Mouse (Mus musculus) left cerebral cortex, postnatal 4 days (tissue): ENCODE data around the gene March6. TPM values are rescaled to one million over a fixed set of nuclear protein-coding genes. Genes with fewer than 3 reads are reported as not detected.
A peak's percentile ranks its signal among the peaks of the same experiment; 100 is the strongest.

Experiments
- DNase-seq: peaks from one replicate; pipeline ENCODE4 v3.0.0-alpha.2; 2022
- intact Hi-C: fragments of 180-260 bp; cut with DNase I; formaldehyde crosslinking; loops from one replicate; pipeline ENCODE4 v1.15.1; 2025
- total RNA-seq, 2 experiments: library from RNA; stranded (reverse); gene quantifications; 2 replicates each; pipeline ENCODE4 v1.2.3; 2021

Gene March6
- total RNA-seq, 2 experiments from 2014 or later = 200 to 210 TPM

DNA sequence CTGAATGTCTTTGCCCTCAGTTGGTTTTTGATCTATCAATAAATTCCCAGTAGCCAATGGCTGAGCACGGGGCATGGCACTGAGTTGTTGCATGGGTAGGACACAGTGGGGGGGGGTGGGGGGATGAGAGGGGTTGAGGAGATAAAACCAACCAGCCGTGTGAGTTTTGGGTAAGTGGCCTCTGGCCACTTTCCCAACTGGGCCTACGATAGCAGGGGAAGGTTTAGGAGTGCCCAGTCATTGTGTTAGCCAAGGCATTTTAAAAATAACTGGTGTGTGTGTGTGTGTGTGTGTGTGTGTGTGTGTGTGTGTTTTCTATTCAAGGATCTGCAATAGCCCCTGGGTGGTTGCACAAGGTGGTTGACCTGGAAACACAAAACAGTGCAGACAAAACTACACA lies 12.4 kb upstream of the March6 start:
- no peak for DNase-seq
- intact Hi-C loops = no loop called here

DNA sequence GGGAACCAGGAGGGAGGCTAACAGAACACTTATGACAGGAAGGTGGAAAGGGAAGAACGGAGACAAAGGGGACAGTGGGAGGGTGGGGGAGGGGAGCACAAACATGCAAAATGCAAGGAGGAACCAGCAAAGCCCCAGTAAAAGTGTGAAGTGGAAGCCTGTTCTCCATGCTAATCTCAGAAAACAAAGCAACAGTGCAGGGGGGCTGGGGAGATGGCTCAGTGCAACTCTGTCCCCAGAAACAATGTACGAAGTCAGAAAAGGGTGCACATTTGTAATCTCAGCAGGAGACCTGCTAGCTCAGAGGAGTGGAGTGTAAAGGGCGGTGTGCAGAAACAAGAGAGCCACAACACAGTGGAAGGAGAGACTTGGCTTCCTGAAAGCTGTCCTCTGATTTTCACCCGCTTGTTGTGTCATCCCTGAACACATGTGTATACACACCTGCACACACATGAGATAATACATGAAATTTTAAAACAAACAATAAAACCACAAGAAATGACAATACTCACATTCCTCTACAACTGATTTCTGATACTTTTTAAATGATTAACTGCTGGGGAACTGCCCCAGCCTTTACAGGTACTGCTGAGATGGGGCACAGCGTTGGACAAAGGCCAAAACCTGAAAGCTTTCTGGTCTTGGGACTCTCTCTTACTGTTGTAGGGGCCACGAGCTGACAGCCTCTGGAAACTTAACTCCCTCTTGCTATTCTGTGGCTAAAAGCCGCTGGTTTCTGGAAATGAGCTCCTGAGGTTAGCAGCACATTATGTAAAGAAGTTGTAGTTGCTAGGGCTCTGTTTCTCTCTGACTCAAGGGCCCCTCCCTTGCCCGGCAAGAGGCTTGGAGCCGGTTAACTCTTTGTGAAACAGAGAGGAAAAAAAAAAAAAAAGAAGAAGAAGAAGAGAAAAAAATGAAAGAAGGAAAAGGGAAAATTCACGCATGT lies 11.4 kb upstream of the March6 start:
- intact Hi-C loops = no loop called here
- DNase-seq = no peak

DNA sequence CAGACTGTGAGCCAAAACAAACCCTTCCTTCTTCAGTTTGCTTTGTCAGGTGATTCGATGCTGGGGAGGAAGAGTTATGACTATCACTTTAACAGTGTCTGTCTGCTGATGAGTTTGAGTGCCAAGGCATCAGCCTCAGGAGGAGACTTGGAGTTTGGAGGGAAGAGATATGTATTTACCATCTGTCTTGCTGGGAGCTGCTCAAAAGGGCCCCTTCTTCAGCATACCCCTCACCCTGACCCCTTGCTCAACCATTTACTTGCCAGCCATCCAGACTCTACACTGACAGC lies 9.6 kb upstream of the March6 start:
- intact Hi-C loops = no loop called here

DNA sequence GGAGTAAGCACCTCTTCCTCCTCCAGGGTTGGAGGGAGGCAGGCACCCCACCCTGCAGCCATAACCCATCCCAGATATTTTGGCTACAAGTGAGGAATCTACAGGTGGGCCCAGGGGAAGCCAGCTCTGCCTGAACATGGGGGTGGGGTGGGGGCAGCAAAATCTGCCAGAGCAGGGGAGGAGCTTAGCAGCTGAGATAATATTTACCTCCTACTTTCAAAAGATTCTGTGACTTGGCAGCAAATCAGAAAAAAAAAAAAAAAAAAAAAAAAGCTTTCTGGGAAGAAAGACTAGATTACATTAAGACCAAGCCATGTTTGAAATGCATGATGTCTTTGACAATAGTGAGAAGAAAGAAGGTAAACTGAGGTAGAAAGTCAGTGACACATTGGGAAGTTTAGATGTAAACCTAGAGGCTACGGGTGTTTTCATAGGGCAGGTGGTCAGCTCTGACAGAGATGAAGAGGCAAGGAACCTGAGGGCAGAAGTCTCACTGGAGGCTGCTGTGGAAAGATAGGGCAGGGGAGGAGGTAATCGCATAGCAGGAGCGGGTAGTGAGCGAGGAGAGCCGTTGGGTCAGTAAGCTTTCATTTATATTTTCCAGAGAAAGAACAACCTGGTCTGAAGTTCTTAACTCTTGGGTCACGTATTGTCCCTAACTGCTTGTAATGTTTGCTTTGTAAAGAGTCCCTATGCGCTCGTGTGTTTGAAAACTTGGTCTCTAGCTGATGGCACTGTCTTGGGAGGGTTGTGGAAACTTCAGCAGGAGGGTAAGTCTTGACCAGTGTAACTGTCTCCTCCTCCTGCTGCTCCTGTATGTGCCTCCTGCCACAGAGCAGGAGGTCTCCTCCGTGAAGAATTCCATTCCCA lies 9.0 kb upstream of the March6 start:
- intact Hi-C loops = loop anchor here (10.0 kb wide), 1 partner anchor 45 kb away; no protein-coding TSS in a partner anchor
- no peak for DNase-seq

More for the DNA sequence above, 9.6 kb upstream of the March6 start:
- no peak for DNase-seq

DNA sequence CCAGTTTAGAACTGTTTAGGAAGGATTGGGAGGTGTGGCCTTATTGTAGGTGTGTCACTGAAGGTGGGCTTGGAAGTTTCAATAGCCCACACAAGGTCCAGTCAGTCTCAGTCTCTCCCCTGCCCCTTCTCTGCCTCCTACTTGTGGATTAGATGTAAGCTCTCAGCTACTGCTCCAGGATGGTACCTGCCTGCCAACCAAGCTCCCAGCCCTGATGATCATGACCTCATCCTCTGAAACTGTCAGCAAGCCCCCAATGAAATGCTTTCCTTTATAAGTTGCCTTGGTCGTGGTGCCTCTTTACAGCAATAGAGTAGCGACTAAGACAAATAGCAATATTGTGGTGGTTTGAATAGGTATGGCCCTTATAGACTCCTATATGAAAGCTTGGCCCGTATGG lies 7.5 kb upstream of the March6 start:
- no peak for DNase-seq
- intact Hi-C loops = loop anchor here (10.0 kb wide), 1 partner anchor 46 kb away; no protein-coding TSS in a partner anchor

DNA sequence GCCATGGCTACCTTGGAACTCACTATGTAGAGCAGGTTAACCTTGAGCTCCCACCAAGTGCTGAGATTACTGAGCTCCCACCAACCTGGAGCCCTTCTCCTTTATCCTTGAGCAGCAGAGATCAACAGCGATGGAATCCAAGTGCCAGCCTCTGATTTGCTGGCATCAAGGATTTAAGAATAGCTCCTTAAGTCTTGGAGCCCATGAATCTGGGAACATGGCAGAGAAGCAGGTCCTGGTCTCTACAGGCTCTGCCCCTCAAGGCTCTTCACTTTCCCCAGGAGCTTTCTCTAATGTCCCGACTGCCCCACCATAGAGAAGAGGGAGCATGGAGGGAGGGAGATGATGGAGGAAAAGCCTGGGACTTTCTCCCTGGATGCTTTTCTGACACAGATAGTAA lies 6.9 kb upstream of the March6 start:
- intact Hi-C loops = loop anchor here (10.0 kb wide), 1 partner anchor 47 kb away; no protein-coding TSS in a partner anchor
- DNase-seq = no peak

DNA sequence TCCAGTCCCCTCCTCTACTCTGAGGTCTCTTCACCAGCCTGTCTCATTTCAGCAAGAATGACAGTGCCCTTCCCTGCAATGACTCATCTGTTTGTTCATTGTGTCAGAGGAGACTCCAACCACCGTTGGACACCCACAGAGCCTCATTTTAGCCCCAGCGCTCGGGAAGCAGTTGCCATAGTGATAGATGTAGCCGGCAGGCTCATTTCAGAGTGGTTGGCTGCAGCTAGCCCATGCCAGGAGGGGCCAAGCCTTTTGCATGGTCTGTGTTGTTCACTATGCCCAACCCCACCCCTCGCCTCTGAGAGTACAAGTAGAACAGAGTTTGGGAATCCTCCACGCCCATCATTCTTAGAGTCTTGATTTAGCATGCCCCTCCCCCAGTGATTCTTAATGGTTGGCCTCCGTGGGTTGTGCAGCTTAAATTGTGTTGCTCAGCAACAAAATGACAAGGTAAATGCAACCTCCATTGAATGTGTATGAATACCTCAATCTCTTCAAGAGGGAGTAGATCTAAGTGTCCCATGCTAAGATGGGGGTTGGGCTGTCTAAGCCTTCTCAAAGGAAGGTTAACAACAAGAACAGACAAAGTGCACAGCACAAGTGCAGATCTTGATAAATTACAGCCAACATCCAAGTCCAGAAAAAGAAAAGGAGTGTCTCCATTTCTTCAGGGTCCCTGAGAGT lies 5.3 kb upstream of the March6 start:
- peak; percentile 68 for DNase-seq
- intact Hi-C loops = loop anchor here (10.0 kb wide), 1 partner anchor 49 kb away; no protein-coding TSS in a partner anchor

DNA sequence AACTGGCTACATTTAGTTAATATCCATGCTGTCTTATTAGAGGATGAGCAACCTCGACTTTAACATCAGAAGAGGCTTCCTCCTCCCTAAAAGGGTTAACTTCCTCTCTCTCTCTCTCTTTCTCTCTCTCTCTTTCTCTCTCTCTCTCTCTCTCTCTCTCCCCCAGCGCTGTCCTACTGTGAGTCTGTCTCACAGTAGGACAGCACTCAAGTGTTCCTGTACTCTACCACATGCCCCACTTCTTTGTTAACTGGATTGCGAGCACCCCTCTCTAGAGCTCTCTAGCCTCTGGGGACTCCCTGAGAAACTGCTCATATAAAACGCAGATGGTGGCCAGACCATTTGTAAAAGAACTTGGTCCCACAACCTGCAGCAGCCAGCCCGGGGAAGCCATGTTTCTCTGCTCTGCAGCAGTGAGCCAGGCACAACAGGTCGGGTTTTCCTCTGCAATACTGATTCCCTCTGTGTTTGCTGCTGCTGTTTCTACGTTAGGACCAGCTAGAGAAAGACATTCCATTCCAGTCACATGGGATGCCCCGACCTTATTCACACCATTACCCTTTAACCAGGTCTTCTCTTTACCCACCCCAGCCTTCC lies 4.5 kb upstream of the March6 start:
- intact Hi-C loops = loop anchor here (10.0 kb wide), 1 partner anchor 49 kb away; no protein-coding TSS in a partner anchor
- no peak for DNase-seq

DNA sequence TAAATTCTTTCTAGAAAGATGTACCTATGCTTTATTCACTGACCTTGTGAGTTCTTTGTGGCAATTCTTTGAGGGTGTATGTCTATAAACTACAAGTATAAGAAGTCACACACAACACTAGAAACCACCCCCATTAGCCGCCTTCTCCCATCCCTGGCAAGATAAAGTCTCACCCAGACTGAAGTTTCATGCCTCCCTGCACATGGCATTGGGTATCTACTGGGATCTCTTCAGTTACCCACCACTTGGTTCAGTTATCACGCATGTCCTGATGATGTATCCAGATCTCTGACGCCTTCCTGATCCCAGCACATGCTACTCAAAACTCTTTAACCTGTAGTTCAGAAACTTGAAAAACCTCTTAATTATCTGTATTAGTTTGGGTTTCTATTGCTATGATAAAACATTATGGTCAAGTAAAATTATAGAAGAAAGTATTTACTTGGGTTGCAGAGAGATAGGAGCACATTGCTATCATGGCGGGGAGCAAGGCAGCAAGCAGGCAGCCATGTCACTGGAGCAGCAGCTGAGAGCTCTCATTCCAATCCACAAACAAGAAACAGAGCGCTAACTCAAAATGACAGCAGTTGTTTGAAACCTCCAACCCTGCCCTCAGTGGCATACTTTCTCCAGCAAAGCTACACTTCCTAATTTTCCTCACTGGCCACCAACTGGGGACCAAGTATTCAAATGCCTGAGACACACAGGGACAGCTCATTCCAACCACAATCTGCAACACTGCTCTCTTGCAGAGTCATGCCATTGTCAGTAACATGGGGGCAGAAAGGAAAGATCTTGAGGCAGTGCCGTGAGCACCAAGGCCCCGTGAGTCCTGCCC lies 3.8 kb upstream of the March6 start:
- no peak for DNase-seq
- intact Hi-C loops = loop anchor here (10.0 kb wide), 1 partner anchor 50 kb away; no protein-coding TSS in a partner anchor

DNA sequence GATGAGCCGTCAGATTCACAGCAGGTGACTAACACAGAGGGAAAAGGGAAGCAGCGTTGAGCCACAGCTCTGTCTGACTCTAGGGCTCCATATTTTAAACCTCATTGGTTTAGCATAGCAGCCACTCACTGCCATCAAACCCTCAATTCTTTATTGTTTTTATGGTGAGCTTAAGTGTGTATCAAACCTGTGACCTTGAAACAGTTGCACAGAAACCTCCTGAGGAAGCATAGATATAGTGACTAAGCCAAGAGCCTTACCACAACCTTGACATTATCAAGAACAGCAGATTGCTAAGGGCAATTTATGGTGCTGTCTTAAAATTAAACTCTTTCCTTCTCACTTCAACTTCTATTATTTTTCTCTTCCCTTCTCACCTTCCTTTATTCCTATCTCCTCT lies 2.7 kb upstream of the March6 start:
- intact Hi-C loops = loop anchor here (10.0 kb wide), 1 partner anchor 51 kb away; no protein-coding TSS in a partner anchor
- DNase-seq = no peak

DNA sequence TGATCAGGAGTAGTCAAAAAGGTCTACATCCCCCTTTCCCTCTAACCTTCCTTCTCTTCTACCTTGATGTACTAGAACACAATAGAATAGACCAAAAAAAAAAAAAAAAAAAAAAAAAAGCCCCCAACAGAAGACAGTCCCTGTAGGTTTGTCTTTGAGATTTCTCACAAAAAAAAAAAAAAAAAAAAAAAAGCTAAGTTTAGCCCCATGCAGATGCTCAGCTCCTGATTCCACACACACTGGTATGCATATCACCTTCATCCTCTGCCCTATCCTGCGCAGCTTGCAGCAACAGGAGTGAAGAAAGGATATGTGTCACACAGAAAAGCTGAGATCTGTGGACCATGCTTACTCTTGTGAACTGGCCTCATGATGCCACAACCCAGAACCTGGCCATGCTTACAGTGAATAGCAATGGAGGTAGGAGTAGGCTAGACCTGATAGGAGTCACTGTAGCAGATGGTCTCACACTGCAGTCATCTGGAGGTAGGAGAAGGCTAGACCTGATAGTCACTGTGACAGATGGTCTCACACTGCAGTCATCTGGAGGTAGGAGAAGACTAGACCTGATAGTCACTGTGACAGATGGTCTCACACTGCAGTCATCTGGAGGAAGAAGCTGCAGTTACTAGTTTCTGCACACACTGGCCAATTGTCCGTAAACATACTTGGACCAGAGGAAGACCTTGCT lies 1.6 kb upstream of the March6 start:
- intact Hi-C loops = loop anchor here (10.0 kb wide), 1 partner anchor 52 kb away; no protein-coding TSS in a partner anchor
- DNase-seq = no peak

DNA sequence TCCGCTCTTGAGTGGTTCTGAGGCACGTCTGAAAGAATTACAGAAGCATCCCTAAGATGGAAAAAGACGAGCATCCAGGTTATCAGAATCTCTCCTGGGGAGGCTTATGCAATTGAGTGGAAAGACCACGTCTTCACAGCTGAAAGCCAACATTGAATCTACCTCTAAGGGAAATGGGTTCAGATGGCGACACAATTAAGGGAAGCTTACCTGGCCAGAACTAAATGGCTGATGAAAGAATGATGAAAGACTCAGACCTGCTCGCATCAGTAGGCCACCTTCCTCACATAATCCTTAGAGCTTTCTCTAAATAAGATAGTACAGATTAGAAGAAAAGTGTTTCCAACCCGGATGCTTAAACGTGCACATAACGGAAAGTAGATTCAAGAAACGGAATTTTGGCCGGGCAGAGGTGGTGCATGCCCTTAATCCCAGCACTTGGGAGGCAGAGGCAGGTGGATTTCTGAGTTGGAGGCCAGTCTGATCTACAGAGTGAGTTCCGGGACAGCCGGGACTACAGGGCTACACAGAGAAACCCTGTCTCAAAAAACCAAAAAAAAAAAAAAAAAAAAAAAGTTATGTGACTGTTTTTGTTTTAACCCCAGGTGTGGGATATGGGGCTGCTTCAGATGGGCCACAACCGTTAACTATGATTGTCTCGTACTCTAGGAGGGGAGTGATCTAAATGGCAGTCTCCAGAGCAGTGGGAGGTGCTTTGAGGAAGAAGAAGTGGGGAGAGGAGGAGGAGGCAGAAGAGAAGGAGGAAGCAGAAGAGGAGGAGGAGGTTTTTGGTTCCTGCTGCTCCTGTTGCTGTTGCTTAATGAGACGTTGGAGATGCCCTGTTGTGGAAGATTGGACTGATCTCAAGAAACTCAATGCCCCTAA lies 835 bp upstream of the March6 start:
- intact Hi-C loops = loop anchor here (10.0 kb wide), 1 partner anchor 53 kb away; no protein-coding TSS in a partner anchor
- DNase-seq = no peak

DNA sequence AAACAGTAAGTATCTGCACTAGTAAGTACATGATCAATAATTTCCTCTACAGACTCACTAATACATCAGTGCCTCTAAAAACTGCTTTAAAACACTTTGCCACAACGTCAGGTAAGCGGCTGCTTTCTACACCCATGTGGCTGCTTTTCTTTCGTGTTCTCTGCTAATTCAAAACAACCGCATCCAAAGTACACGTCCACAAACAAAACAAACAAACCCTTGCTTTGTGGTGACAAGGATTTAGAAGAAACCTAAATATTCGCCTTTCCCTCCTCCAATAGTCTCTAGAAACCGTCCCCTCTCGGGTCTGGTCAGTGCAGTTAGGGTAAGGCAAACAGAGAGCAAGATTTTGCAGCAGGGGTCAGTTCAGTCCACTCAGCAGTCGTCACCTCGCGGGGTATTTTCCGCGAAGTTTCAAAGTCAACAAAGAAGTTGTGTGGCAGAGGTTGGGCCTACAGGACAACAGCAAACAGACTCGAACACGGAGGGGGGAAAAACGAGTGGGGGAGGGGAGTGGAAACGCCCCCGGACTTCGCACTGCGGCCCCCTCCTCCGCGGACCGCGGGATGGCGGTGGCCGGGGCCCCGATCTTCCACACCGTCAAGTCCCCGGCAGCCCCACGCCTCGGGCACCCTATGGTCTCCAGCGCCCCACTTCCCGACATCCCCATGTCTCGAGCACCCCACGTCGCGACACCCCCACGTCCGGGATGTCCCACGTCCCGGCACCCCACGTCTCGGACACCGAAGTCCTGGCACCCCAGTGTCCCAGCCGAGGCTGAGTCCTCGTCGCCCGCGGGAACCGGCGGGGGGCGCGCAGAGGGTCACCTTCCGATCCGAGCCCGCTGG lies 818 bp downstream of the March6 start:
- intact Hi-C loops = loop anchor here (10.0 kb wide), 1 partner anchor 55 kb away; no protein-coding TSS in a partner anchor
- DNase-seq = peak; percentile 50

DNA sequence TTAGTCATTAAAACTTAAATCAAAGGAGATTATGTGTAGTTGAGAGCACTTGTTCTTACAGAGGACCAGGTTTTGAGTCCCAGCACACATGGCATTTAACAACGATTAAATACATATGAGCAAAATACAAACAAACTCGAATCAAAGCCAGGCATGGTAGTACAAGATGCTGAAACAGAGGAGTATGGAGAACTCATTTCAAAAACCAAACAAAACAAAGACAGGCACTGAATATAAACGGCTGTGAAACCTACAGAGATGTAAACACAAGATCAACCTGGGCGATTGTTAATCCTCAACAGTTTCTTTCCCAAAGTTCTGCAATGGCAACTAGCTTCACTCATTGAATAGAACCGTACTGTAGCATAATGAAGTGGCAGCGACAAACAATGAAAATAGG lies 1.8 kb downstream of the March6 start:
- intact Hi-C loops = no loop called here
- DNase-seq = no peak

DNA sequence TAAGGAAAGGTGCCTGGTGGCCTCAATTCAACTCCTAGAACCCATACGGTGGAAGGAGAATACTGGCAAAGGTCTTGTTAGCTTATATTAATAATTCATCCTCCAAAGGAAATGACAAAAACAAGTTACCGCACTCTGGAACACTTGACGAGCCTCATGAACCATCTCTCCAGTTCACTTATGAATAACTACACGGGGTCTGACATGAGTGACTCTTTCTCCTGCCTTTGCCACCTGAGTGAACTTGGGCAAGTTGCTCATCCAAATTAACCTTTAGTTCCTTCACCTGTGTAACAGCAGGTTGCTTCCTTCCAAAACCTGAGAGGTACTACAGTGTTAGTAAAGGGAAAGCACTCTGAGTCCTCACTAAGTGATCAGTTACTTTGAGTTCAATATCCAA lies 2.4 kb downstream of the March6 start:
- intact Hi-C loops = no loop called here
- no peak for DNase-seq

DNA sequence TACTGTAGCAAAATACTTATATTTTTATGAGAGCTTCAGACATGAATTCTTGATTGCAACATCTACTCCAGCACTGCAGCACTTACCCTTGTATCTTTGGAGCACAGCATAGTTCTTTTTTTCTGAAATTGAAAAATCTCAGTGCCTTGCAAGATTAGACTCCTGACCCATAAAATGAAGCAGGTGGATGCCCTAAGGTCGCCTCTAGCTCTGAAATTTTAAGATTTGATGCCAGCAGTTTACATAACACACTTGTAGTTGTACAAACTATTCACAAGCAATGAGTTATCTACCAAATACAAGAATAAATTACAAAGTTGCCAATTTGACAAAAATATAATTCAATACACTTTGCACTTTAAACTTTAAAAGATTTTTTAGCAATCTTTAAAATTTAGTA lies 4.4 kb downstream of the March6 start:
- intact Hi-C loops = no loop called here
- no peak for DNase-seq

DNA sequence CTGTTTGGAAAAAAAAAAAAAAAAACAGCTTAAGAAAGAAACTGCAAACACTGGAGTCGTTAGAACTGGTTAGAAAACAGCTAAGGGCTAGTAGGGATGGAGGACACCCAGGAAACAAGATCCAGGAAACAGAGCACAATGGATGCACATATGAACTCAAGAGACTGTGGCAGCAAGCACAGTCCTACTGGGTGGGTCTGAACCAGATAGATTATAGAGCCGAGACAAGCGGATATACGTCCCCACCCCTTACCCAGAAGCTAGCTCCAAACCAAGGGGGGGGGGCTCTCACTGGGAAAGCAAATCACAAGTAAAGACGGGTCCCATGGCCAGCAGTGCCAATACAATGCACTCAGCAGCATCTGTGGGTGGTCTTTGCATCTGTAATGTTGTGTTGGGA lies 11.9 kb downstream of the March6 start:
- no peak for DNase-seq
- intact Hi-C loops = no loop called here
